Mouse (Mus musculus): Measurements from ENCODE around the gene Olfr1228. TPM values are rescaled to one million over a fixed set of nuclear protein-coding genes. Genes with fewer than 3 reads are reported as not detected.

Olfr1228 gene
- not detected for total RNA-seq (2023)

GRCm38 (mm10) chr2:89253962-89254361 is at the start of gene Olfr1228:
TSS of gene Olfr1228 (minus strand) at chr2:89254062.

GRCm38 (mm10) chr2:89297168-89297567 is 43.3 kb upstream of the Olfr1228 start, which contains the start of gene Olfr1230:
TSS of gene Olfr1230 (minus strand) at chr2:89297268.

GRCm38 (mm10) chr2:89287914-89288313 is 34.1 kb upstream of the Olfr1228 start, which contains the start of gene Olfr1229:
TSS of gene Olfr1229 (minus strand) at chr2:89288014.

GRCm38 (mm10) chr2:89199948-89200347 is 53.9 kb downstream of the Olfr1228 start, which contains the start of gene Olfr1226:
TSS of gene Olfr1226 (minus strand) at chr2:89200048.

Other genes with a start within 250 kb of the Olfr1228 start
- gene Olfr1215, start 247.1 kb downstream of the Olfr1228 start, total RNA-seq (2023), result not detected
- not detected for gene Olfr1216, start 235.7 kb downstream of the Olfr1228 start, total RNA-seq (2023)
- not detected for gene Olfr1217, start 222.0 kb downstream of the Olfr1228 start, total RNA-seq (2023)
- not detected for gene Olfr1218, start 192.9 kb downstream of the Olfr1228 start, total RNA-seq (2023)
- not detected for gene Olfr1219, start 170.5 kb downstream of the Olfr1228 start, total RNA-seq (2023)
- gene Olfr1220, start 147.2 kb downstream of the Olfr1228 start, total RNA-seq (2023), result not detected
- not detected for gene Olfr1221, start 136.8 kb downstream of the Olfr1228 start, total RNA-seq (2023)
- gene Olfr1222, start 121.0 kb downstream of the Olfr1228 start, total RNA-seq (2023), result not detected
- gene Olfr1223, start 102.5 kb downstream of the Olfr1228 start, total RNA-seq (2023), result not detected
- not detected for gene Olfr1224-ps1, start 90.0 kb downstream of the Olfr1228 start, total RNA-seq (2023)
- not detected for gene Olfr1225, start 79.4 kb downstream of the Olfr1228 start, total RNA-seq (2023)
- gene Olfr1226, start 54.0 kb downstream of the Olfr1228 start, total RNA-seq (2023), result not detected
- gene Olfr1229, start 34.0 kb upstream of the Olfr1228 start, total RNA-seq (2023), result not detected
- gene Olfr1230, start 43.2 kb upstream of the Olfr1228 start, total RNA-seq (2023), result not detected
- not detected for gene Olfr1231, start 53.0 kb upstream of the Olfr1228 start, total RNA-seq (2023)
- gene Olfr1232, start 75.6 kb upstream of the Olfr1228 start, total RNA-seq (2023), result not detected
- not detected for gene Olfr1233, start 88.3 kb upstream of the Olfr1228 start, total RNA-seq (2023)
- gene Olfr1234, start 110.8 kb upstream of the Olfr1228 start, total RNA-seq (2023), result not detected
- gene Olfr1238, start 155.6 kb upstream of the Olfr1228 start, total RNA-seq (2023), result not detected
- not detected for gene Olfr1239, start 166.3 kb upstream of the Olfr1228 start, total RNA-seq (2023)
- gene Olfr1240, start 188.9 kb upstream of the Olfr1228 start, total RNA-seq (2023), result not detected
- gene Olfr1241, start 233.1 kb upstream of the Olfr1228 start, total RNA-seq (2023), result not detected
- gene Olfr1242, start 244.3 kb upstream of the Olfr1228 start, total RNA-seq (2023), result not detected

Measured in T-cell, adult 66 days (primary cell).